Mouse (Mus musculus): ENCODE measurements at regions not wholly inside any gene's neighbourhood (a gene's known extent, or its start where the extent isn't known, plus 50 kb on each side); places are given as distances from the start of the nearest gene placed in this dataset.
"Not testable (repeated sequence)": the region's sequence is repeated elsewhere in the genome, so short reads cannot be mapped to it uniquely, and the experiment has no call there.

DNA sequence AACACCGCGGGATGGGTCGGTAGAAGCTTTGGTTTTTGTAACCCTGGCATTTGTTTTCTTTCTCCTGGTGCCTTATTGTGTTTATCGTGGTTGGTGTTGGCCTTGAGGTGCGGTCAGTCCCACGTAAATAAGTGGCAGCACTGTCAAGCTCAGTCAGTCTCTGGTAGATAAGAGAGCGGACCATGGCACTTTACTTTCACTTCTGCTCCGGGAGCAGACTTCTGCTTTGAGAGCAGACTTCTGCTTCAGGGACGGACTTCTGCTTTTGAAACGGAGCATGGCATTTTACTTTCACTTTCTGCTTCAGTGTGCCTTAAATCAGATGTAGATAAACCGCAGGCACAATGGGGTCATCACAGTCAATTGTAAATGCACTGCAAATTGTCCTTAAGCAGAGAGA lies 54.3 kb upstream of the Ccdc66 start:
- DNase-seq (ENCODE audit: low spot score in 2 of 2): not testable (repeated sequence)

DNA sequence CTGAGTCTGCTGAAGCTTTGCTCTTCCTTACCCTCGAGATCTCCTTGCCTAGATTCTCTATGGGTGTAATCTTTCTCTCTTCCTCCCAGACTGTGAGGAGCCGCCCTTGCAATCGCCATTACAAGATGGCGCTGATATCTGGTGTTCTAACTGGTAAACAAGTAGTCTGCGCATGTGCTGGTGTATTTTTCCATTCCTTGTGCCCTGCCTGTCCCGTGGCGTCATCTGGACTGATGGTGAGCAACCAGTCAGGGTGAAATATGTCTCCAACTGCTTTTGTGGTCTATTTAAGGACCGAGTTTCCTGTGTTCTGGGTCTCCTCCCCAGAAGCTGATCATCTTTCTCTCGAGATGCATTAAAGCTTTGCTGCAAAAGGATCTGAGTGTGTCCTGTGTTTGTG lies 53.7 kb upstream of the Ccdc66 start:
- DNase-seq (ENCODE audit: low spot score in 2 of 2): not testable (repeated sequence)

DNA sequence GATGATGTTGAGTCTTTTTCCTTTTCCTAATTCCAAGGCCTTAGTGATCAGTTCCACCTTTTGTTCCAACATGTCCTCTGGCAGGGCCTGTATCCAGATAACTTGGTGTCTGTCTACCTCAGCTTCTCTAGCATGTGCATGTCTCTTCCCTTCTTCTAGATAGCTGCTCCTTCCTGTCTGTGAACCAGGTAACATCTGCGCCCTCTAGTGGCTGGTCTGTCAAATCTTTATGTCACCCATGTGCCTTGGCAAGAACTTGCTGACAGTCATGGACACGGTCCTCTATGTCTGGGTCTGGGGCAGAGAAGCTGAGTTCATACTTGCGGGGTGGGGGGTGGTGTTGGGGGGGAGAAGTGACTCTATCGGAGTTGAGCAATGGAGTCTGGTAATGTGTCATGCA lies 52.2 kb upstream of the Ccdc66 start:
- peak in 1 of 2 experiments; percentile 44 for DNase-seq (ENCODE audit: low spot score in 2 of 2)

GRCm38 (mm10) chr14:27558794-27559491 lies 50.7 kb upstream of the Ccdc66 start:
- DNase-seq (ENCODE audit: low spot score in 2 of 2): no peak

Data from right cerebral cortex, postnatal 10 days (tissue).